Mouse (Mus musculus): ENCODE measurements around the gene Tmem80.

Gene Tmem80

GRCm38 (mm10) chr7:141324686-141325085 lies 2.9 kb upstream of the Tmem80 start:
- DNase-seq (ENCODE audit: extremely low spot score, low spot score): no peak

GRCm38 (mm10) chr7:141326546-141327446 lies 743 bp upstream of the Tmem80 start:
- DNase-seq (ENCODE audit: extremely low spot score, low spot score): peak; percentile 19

GRCm38 (mm10) chr7:141328373-141328990 lies 943 bp downstream of the Tmem80 start:
- DNase-seq (ENCODE audit: extremely low spot score, low spot score): no peak

GRCm38 (mm10) chr7:141330706-141331105 lies 3.2 kb downstream of the Tmem80 start:
- no peak for DNase-seq (ENCODE audit: extremely low spot score, low spot score)

GRCm38 (mm10) chr7:141331990-141332389 lies 4.5 kb downstream of the Tmem80 start:
- no peak for DNase-seq (ENCODE audit: extremely low spot score, low spot score)

GRCm38 (mm10) chr7:141335044-141335579 lies 7.6 kb downstream of the Tmem80 start:
- DNase-seq (ENCODE audit: extremely low spot score, low spot score): no peak

GRCm38 (mm10) chr7:141335682-141336081 lies 8.1 kb downstream of the Tmem80 start:
- no peak for DNase-seq (ENCODE audit: extremely low spot score, low spot score)

GRCm38 (mm10) chr7:141336296-141336695 lies 8.8 kb downstream of the Tmem80 start:
- DNase-seq (ENCODE audit: extremely low spot score, low spot score): no peak

GRCm38 (mm10) chr7:141337716-141338416 lies 10.3 kb downstream of the Tmem80 start:
- DNase-seq (ENCODE audit: extremely low spot score, low spot score): no peak

- DNase-seq (ENCODE audit: extremely low spot score, low spot score): peak; percentile 28
Measured at GRCm38 (mm10) chr7:141338576-141339131, 11.1 kb downstream of the Tmem80 start, which contains the start of gene Eps8l2. Eps8l2 (plus strand) TSS chr7:141338880.

GRCm38 (mm10) chr7:141339215-141339920 lies 11.8 kb downstream of the Tmem80 start:
- no peak for DNase-seq (ENCODE audit: extremely low spot score, low spot score)

GRCm38 (mm10) chr7:141340023-141340422 lies 12.5 kb downstream of the Tmem80 start:
- no peak for DNase-seq (ENCODE audit: extremely low spot score, low spot score)

- DNase-seq (ENCODE audit: extremely low spot score, low spot score): no peak
Measured at GRCm38 (mm10) chr7:141340476-141340875, 12.9 kb downstream of the Tmem80 start.

- DNase-seq (ENCODE audit: extremely low spot score, low spot score): no peak
Measured at GRCm38 (mm10) chr7:141341689-141342226, 14.2 kb downstream of the Tmem80 start.

- DNase-seq (ENCODE audit: extremely low spot score, low spot score): no peak
Measured at GRCm38 (mm10) chr7:141343230-141343629, 15.7 kb downstream of the Tmem80 start.

GRCm38 (mm10) chr7:141343696-141344095 lies 16.2 kb downstream of the Tmem80 start:
- DNase-seq (ENCODE audit: extremely low spot score, low spot score): no peak

- no peak for DNase-seq (ENCODE audit: extremely low spot score, low spot score)
Measured at GRCm38 (mm10) chr7:141344787-141345186, 17.2 kb downstream of the Tmem80 start.

GRCm38 (mm10) chr7:141351061-141351460 lies 23.5 kb downstream of the Tmem80 start:
- DNase-seq (ENCODE audit: extremely low spot score, low spot score): no peak

- DNase-seq (ENCODE audit: extremely low spot score, low spot score): no peak
Measured at GRCm38 (mm10) chr7:141355051-141355450, 27.5 kb downstream of the Tmem80 start.

- no peak for DNase-seq (ENCODE audit: extremely low spot score, low spot score)
Measured at GRCm38 (mm10) chr7:141355626-141356326, 28.2 kb downstream of the Tmem80 start.
